Mouse (Mus musculus): Measurements from ENCODE around the gene Rcn3. TPM values are rescaled to one million over a fixed set of nuclear protein-coding genes. Genes with fewer than 3 reads are reported as not detected.

Rcn3 gene
- polyA plus RNA-seq, 1 experiment from 2014 or later = 21.7 TPM

GRCm38 (mm10) chr7:45048001-45048890 is 43.8 kb downstream of the Rcn3 start:
- DNase-seq (ENCODE audit: low read depth, low spot score) (no peak), ATAC-seq (no peak)
- in situ Hi-C loops (cut with MboI; ENCODE audit: low pct_unique_long_range_greater_than_20kb) = no loop called here
- no peaks in the 10 kb centered on the region for H3K27me3 ChIP-seq
- ChIA-PET CTCF (no interaction called here), POLR2A (interaction anchor here (0.8 to 1.9 kb wide), 3 partner anchors 9 to 25 kb away, joined by 3 to 5 read pairs (median 3); no protein-coding TSS in a partner anchor)
- TF ChIP-seq CTCF (IDR thresholded peaks at IDR 0.05) = no peak

GRCm38 (mm10) chr7:45047491-45047890 is 44.5 kb downstream of the Rcn3 start:
- ChIA-PET CTCF (no interaction called here), POLR2A (interaction anchor here (0.8 to 1.9 kb wide), 2 partner anchors 8 to 17 kb away, joined by 3 to 5 read pairs; no protein-coding TSS in a partner anchor)
- ATAC-seq (no peak), DNase-seq (ENCODE audit: low read depth, low spot score) (no peak)
- no peaks in the 10 kb centered on the region for H3K27me3 ChIP-seq
- in situ Hi-C loops (cut with MboI; ENCODE audit: low pct_unique_long_range_greater_than_20kb) = no loop called here
- TF ChIP-seq CTCF (IDR thresholded peaks at IDR 0.05) = no peak

DNA sequence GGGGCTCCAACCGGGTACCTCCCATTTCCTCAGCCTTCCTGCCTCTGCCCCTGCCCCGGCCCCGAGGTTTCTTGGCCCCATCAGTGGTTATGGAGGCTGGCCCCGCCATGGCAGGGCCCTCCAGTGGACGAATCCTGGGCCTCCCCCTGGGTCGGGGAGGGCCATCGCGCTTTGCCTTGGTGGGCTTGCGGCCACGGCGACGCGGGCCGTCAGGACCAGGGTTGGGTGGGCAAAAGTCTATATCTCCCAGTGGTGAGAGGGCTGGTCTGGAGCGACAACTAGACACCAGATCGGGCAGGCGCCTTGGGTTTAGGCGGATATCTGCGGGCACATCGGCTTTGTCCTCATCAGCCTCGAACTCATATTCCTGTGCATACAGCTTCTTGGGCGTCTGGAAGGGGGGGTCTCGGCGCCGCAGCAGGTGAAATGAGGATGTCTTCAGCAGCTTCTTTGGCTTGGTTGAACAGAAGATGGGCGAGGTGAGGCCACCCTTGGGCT is 45.1 kb downstream of the Rcn3 start:
- ATAC-seq (no peak), DNase-seq (ENCODE audit: low read depth, low spot score) (no peak)
- CTCF ChIA-PET = no interaction called here
- POLR2A ChIA-PET = interaction anchor here (1.9 kb wide), 1 partner anchor 7 kb away, joined by 5 read pairs; no protein-coding TSS in a partner anchor
- TF ChIP-seq CTCF (IDR thresholded peaks at IDR 0.05) = no peak
- in situ Hi-C loops (cut with MboI; ENCODE audit: low pct_unique_long_range_greater_than_20kb) = no loop called here
- no peaks in the 10 kb centered on the region for H3K27me3 ChIP-seq

DNA sequence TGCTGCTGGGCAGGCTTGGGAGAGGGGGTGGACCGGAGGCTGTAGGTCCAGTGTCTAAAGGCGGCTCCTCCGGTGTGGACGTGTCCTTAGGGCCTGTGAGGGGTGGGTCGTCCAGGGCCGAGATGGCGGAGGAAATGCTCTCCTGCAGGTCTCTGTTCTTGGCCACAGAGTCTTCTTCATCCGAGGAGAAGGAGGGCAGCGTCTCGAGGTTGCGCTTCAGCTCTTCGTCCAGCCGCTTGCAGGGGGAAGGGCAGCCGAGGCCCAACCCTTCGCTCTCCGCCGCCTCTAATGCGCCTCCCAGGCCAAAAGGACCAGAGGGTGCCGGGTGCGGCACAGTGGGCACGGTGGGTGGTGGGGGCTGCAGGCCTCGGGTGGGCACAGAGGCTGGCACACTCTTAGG is 46.3 kb downstream of the Rcn3 start:
- H3K27me3 ChIP-seq = no peaks in the 10 kb centered on the region
- DNase-seq (ENCODE audit: low read depth, low spot score) = no peak
- no peak for TF ChIP-seq CTCF (IDR thresholded peaks at IDR 0.05)
- no peak for ATAC-seq
- in situ Hi-C loops (cut with MboI; ENCODE audit: low pct_unique_long_range_greater_than_20kb) = no loop called here
- ChIA-PET CTCF (no interaction called here), POLR2A (no interaction called here)

- in situ Hi-C loops (cut with MboI; ENCODE audit: low pct_unique_long_range_greater_than_20kb) = no loop called here
- DNase-seq (ENCODE audit: low read depth, low spot score) (no peak), ATAC-seq (no peak)
- ChIA-PET POLR2A (no interaction called here), CTCF (interaction anchor here (1.5 kb wide), 1 partner anchor 24 kb away, joined by 3 read pairs; no protein-coding TSS in a partner anchor)
- TF ChIP-seq CTCF (IDR thresholded peaks at IDR 0.05) = no peak
- no peaks in the 10 kb centered on the region for H3K27me3 ChIP-seq
These were observed 48.7 kb downstream of the Rcn3 start for GRCm38 (mm10) chr7:45043307-45043706.

DNA sequence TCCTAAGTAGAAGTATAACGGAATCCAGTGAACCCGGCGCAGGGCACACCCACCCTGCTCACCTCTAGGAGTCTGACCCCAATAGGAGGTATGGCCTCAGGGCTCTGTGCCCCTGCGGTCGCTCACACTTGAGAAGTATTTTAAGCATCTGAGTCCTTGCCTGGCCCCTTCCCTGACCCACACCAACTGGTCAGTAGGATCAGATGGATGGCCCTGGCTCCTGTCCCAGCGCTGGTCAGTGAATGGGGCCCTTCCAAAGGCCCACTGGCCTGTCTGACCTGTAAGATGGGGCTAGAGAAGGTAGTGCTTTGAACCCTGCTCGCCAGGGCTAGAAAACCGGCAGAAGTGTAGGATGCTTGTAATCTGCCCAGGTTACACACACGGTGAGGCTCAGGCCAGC is 51.2 kb downstream of the Rcn3 start:
- DNase-seq (ENCODE audit: low read depth, low spot score) (no peak), ATAC-seq (no peak)
- ChIA-PET CTCF (interaction anchor here (1.0 kb wide), 1 partner anchor 10 kb away, joined by 4 read pairs; no protein-coding TSS in a partner anchor), POLR2A (no interaction called here)
- no peaks in the 10 kb centered on the region for H3K27me3 ChIP-seq
- in situ Hi-C loops (cut with MboI; ENCODE audit: low pct_unique_long_range_greater_than_20kb) = no loop called here
- no peak for TF ChIP-seq CTCF (IDR thresholded peaks at IDR 0.05)

- no peak for ATAC-seq
- ChIA-PET CTCF (interaction anchor here (1.0 to 2.3 kb wide), 5 partner anchors 12 to 53 kb away, joined by 3 to 9 read pairs (median 5); no protein-coding TSS in a partner anchor), POLR2A (interaction anchor here (0.9 to 1.9 kb wide), 2 partner anchors 14 to 73 kb away, joined by 3 to 5 read pairs; partner anchors contain the start of gene Prr12)
- TF ChIP-seq CTCF (IDR thresholded peaks at IDR 0.05) = no peak
- in situ Hi-C loops (cut with MboI; ENCODE audit: low pct_unique_long_range_greater_than_20kb) = no loop called here
- DNase-seq (ENCODE audit: low read depth, low spot score) = no peak
- no peaks in the 10 kb centered on the region for H3K27me3 ChIP-seq
These were observed 53.6 kb downstream of the Rcn3 start for GRCm38 (mm10) chr7:45038411-45038810.

GRCm38 (mm10) chr7:45037720-45038361 is 54.2 kb downstream of the Rcn3 start:
- ATAC-seq (no peak), DNase-seq (ENCODE audit: low read depth, low spot score) (no peak)
- in situ Hi-C loops (cut with MboI; ENCODE audit: low pct_unique_long_range_greater_than_20kb) = no loop called here
- CTCF ChIA-PET = interaction anchor here (1.0 to 2.3 kb wide), 5 partner anchors 11 to 52 kb away, joined by 3 to 9 read pairs (median 5); no protein-coding TSS in a partner anchor
- H3K27me3 ChIP-seq = no peaks in the 10 kb centered on the region
- POLR2A ChIA-PET = interaction anchor here (0.9 to 1.9 kb wide), 2 partner anchors 15 to 73 kb away, joined by 3 to 5 read pairs; partner anchors contain the start of gene Prr12
- TF ChIP-seq CTCF (IDR thresholded peaks at IDR 0.05) = no peak

- ATAC-seq (no peak), DNase-seq (ENCODE audit: low read depth, low spot score) (no peak)
- in situ Hi-C loops (cut with MboI; ENCODE audit: low pct_unique_long_range_greater_than_20kb) = no loop called here
- H3K27me3 ChIP-seq = no peaks in the 10 kb centered on the region
- ChIA-PET POLR2A (interaction anchor here (0.6 kb wide), 1 partner anchor 1549 kb away, joined by 4 read pairs; no protein-coding TSS in a partner anchor), CTCF (no interaction called here)
- no peak for TF ChIP-seq CTCF (IDR thresholded peaks at IDR 0.05)
These were observed 55.3 kb downstream of the Rcn3 start for GRCm38 (mm10) chr7:45036702-45037101.

- H3K27me3 ChIP-seq = no peaks in the 10 kb centered on the region
- in situ Hi-C loops (cut with MboI; ENCODE audit: low pct_unique_long_range_greater_than_20kb) = no loop called here
- ChIA-PET POLR2A (interaction anchor here (0.7 to 0.8 kb wide), 2 partner anchors 17 to 18 kb away, joined by 3 read pairs; partner anchors contain the start of gene Prr12), CTCF (interaction anchor here (0.6 kb wide), 1 partner anchor 8 kb away, joined by 3 read pairs; no protein-coding TSS in a partner anchor)
- no peak for DNase-seq (ENCODE audit: low read depth, low spot score)
- no peak for TF ChIP-seq CTCF (IDR thresholded peaks at IDR 0.05)
- no peak for ATAC-seq
These were observed 56.4 kb downstream of the Rcn3 start for GRCm38 (mm10) chr7:45035631-45036030.

Data from Patski (cell line).